Mouse (Mus musculus): ENCODE measurements around the gene Gm17387. TPM values are rescaled to one million over a fixed set of nuclear protein-coding genes. Genes with fewer than 3 reads are reported as not detected.

Gene Gm17387
- polyA plus RNA-seq, 1 experiment from 2014 or later, result not detected

- peak; percentile 9; the same call in 1 of the 2 replicates for ATAC-seq (replicated peaks; ENCODE audit: low FRiP score, low TSS enrichment, low read depth)
- H3K4me1 ChIP-seq (replicated peaks; ENCODE audit: control insufficient read depth, insufficient read depth, low read length), result peaks cover 15% of the 10 kb centered on the region; the same call in 1 of the 2 replicates
- peak overlapping the region; percentile 83; the same call in 1 of the 2 replicates for H3K9ac ChIP-seq (ENCODE audit: low read length)
- H3K9me3 ChIP-seq (ENCODE audit: control insufficient read depth, low read length), result no peaks in the 10 kb centered on the region
- H3K36me3 ChIP-seq (ENCODE audit: control insufficient read depth, insufficient read depth, low read length), result peaks cover 14% of the 10 kb centered on the region
- H3K4me3 ChIP-seq (ENCODE audit: low read depth, low read length), result peak overlapping the region; percentile 74
- H3K27ac ChIP-seq (ENCODE audit: low read depth), result no peak overlapping the region
- no peaks in the 10 kb centered on the region for H3K27me3 ChIP-seq (replicated peaks; ENCODE audit: control insufficient read depth, insufficient read depth, low read length)
- DNase-seq (ENCODE audit: low spot score), result no peak
- 81% methylated on average over 2 of the region's 2 CpGs for WGBS
- H3K4me2 ChIP-seq (ENCODE audit: low read length), result peak overlapping the region; percentile 97
Measured at GRCm38 (mm10) chr7:141059929-141060328, 31.0 kb downstream of the Gm17387 start.

- H3K36me3 ChIP-seq (ENCODE audit: control insufficient read depth, insufficient read depth, low read length), result peaks cover 15% of the 10 kb centered on the region
- H3K27ac ChIP-seq (ENCODE audit: low read depth), result peak within 1 kb of the TSS; percentile 27; the same call in 1 of the 2 replicates
- no peaks in the 10 kb centered on the region for H3K9me3 ChIP-seq (ENCODE audit: control insufficient read depth, low read length)
- WGBS, result under 1% methylated on average over 72 of the region's 72 CpGs
- ATAC-seq (replicated peaks; ENCODE audit: low FRiP score, low TSS enrichment, low read depth) (peak; percentile 94), DNase-seq (ENCODE audit: low spot score) (peak; percentile 90)
- peak within 1 kb of the TSS; percentile 83 for H3K9ac ChIP-seq (ENCODE audit: low read length)
- H3K4me1 ChIP-seq (replicated peaks; ENCODE audit: control insufficient read depth, insufficient read depth, low read length), result peaks cover 15% of the 10 kb centered on the region; the same call in 1 of the 2 replicates
- H3K27me3 ChIP-seq (replicated peaks; ENCODE audit: control insufficient read depth, insufficient read depth, low read length), result no peaks in the 10 kb centered on the region
- peak within 1 kb of the TSS; percentile 74 for H3K4me3 ChIP-seq (ENCODE audit: low read depth, low read length)
- H3K4me2 ChIP-seq (ENCODE audit: low read length), result peak within 1 kb of the TSS; percentile 97
Measured at GRCm38 (mm10) chr7:141060426-141061242, 31.7 kb downstream of the Gm17387 start, which contains the start of gene B4galnt4. B4galnt4 (plus strand) TSS chr7:141061104.

GRCm38 (mm10) chr7:141061269-141061692 lies 32.4 kb downstream of the Gm17387 start:
- H3K9ac ChIP-seq (ENCODE audit: low read length), result peak overlapping the region; percentile 83
- peak; percentile 59 for ATAC-seq (replicated peaks; ENCODE audit: low FRiP score, low TSS enrichment, low read depth)
- peaks cover 15% of the 10 kb centered on the region; the same call in 1 of the 2 replicates for H3K4me1 ChIP-seq (replicated peaks; ENCODE audit: control insufficient read depth, insufficient read depth, low read length)
- peak; percentile 66 for DNase-seq (ENCODE audit: low spot score)
- no peaks in the 10 kb centered on the region for H3K9me3 ChIP-seq (ENCODE audit: control insufficient read depth, low read length)
- peak overlapping the region; percentile 27; the same call in 1 of the 2 replicates for H3K27ac ChIP-seq (ENCODE audit: low read depth)
- H3K27me3 ChIP-seq (replicated peaks; ENCODE audit: control insufficient read depth, insufficient read depth, low read length), result no peaks in the 10 kb centered on the region
- H3K36me3 ChIP-seq (ENCODE audit: control insufficient read depth, insufficient read depth, low read length), result peaks cover 15% of the 10 kb centered on the region
- H3K4me3 ChIP-seq (ENCODE audit: low read depth, low read length), result peak overlapping the region; percentile 74
- under 1% methylated on average over 36 of the region's 37 CpGs for WGBS
- peak overlapping the region; percentile 97 for H3K4me2 ChIP-seq (ENCODE audit: low read length)

DNA sequence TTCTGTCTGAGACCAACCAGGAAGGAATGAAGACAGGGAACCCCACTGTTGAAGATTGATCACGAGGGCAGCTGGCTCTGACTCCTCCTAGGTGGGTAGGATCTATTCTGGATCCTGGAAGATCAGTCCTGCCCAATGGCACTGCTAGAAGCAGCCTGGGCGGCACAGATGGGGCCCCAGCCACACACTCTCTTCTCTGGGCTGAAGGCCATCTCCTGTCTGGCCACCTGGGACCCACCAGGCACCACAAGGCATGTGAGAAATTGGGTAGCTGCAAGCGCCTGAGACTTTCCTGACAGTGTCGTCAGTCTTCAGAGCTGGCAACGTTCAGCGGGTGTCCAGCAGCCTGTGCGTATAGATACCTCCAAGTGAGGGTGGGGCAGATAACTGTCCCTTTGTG lies 33.6 kb downstream of the Gm17387 start:
- Histone ChIP-seq H3K4me1 (replicated peaks; ENCODE audit: control insufficient read depth, insufficient read depth, low read length) (peaks cover 15% of the 10 kb centered on the region; the same call in 1 of the 2 replicates), H3K27ac (ENCODE audit: low read depth) (no peak overlapping the region), H3K4me3 (ENCODE audit: low read depth, low read length) (no peak overlapping the region), H3K4me2 (ENCODE audit: low read length) (no peak overlapping the region), H3K36me3 (ENCODE audit: control insufficient read depth, insufficient read depth, low read length) (peaks cover 17% of the 10 kb centered on the region), H3K27me3 (replicated peaks; ENCODE audit: control insufficient read depth, insufficient read depth, low read length) (no peaks in the 10 kb centered on the region), H3K9ac (ENCODE audit: low read length) (no peak overlapping the region), H3K9me3 (ENCODE audit: control insufficient read depth, low read length) (no peaks in the 10 kb centered on the region)
- ATAC-seq (replicated peaks; ENCODE audit: low FRiP score, low TSS enrichment, low read depth), result no peak
- no peak for DNase-seq (ENCODE audit: low spot score)
- 87% methylated on average over 7 of the region's 7 CpGs for WGBS

- H3K9me3 ChIP-seq (ENCODE audit: control insufficient read depth, low read length), result no peaks in the 10 kb centered on the region
- peaks cover 15% of the 10 kb centered on the region; the same call in 1 of the 2 replicates for H3K4me1 ChIP-seq (replicated peaks; ENCODE audit: control insufficient read depth, insufficient read depth, low read length)
- H3K27ac ChIP-seq (ENCODE audit: low read depth), result no peak overlapping the region
- no peak overlapping the region for H3K4me2 ChIP-seq (ENCODE audit: low read length)
- WGBS, result 89% methylated on average over 3 of the region's 3 CpGs
- DNase-seq (ENCODE audit: low spot score) (no peak), ATAC-seq (replicated peaks; ENCODE audit: low FRiP score, low TSS enrichment, low read depth) (no peak)
- H3K36me3 ChIP-seq (ENCODE audit: control insufficient read depth, insufficient read depth, low read length), result peaks cover 18% of the 10 kb centered on the region
- H3K9ac ChIP-seq (ENCODE audit: low read length), result no peak overlapping the region
- no peaks in the 10 kb centered on the region for H3K27me3 ChIP-seq (replicated peaks; ENCODE audit: control insufficient read depth, insufficient read depth, low read length)
- H3K4me3 ChIP-seq (ENCODE audit: low read depth, low read length), result no peak overlapping the region
Measured at GRCm38 (mm10) chr7:141063353-141063752, 34.4 kb downstream of the Gm17387 start.

- Histone ChIP-seq H3K4me3 (ENCODE audit: low read depth, low read length) (no peak overlapping the region), H3K4me1 (replicated peaks; ENCODE audit: control insufficient read depth, insufficient read depth, low read length) (peaks cover 15% of the 10 kb centered on the region; the same call in 1 of the 2 replicates), H3K9ac (ENCODE audit: low read length) (no peak overlapping the region), H3K36me3 (ENCODE audit: control insufficient read depth, insufficient read depth, low read length) (peaks cover 23% of the 10 kb centered on the region), H3K9me3 (ENCODE audit: control insufficient read depth, low read length) (no peaks in the 10 kb centered on the region), H3K27ac (ENCODE audit: low read depth) (no peak overlapping the region), H3K27me3 (replicated peaks; ENCODE audit: control insufficient read depth, insufficient read depth, low read length) (no peaks in the 10 kb centered on the region), H3K4me2 (ENCODE audit: low read length) (no peak overlapping the region)
- ATAC-seq (replicated peaks; ENCODE audit: low FRiP score, low TSS enrichment, low read depth) (peak; percentile 20; the same call in 1 of the 2 replicates), DNase-seq (ENCODE audit: low spot score) (no peak)
- WGBS, result 68% methylated on average over 7 of the region's 7 CpGs
Measured at GRCm38 (mm10) chr7:141064175-141064574, 35.2 kb downstream of the Gm17387 start.

DNA sequence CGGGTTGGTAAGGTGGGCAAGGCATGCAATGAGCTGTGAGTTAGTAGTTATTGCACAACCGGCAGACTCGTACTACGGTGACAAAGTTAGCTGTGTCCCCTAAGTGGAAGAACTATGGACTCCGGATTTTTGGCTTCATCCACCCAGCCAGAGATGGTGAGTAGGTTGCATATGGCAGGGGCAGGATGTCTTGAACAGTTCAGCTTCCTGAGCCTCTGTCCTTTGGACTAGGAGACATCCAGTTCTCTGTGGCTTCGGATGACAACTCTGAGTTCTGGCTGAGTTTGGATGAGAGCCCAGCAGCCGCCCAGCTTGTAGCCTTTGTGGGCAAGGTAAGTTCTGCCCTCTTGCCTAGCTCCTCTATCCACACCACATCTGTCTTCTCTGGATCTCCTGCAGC lies 35.6 kb downstream of the Gm17387 start:
- WGBS, result 90% methylated on average over 7 of the region's 7 CpGs
- H3K9ac ChIP-seq (ENCODE audit: low read length), result no peak overlapping the region
- H3K27ac ChIP-seq (ENCODE audit: low read depth), result no peak overlapping the region
- no peak overlapping the region for H3K4me2 ChIP-seq (ENCODE audit: low read length)
- H3K36me3 ChIP-seq (ENCODE audit: control insufficient read depth, insufficient read depth, low read length), result peaks cover 23% of the 10 kb centered on the region
- ATAC-seq (replicated peaks; ENCODE audit: low FRiP score, low TSS enrichment, low read depth) (no peak), DNase-seq (ENCODE audit: low spot score) (no peak)
- no peak overlapping the region for H3K4me3 ChIP-seq (ENCODE audit: low read depth, low read length)
- H3K9me3 ChIP-seq (ENCODE audit: control insufficient read depth, low read length), result no peaks in the 10 kb centered on the region
- H3K4me1 ChIP-seq (replicated peaks; ENCODE audit: control insufficient read depth, insufficient read depth, low read length), result peaks cover 15% of the 10 kb centered on the region; the same call in 1 of the 2 replicates
- no peaks in the 10 kb centered on the region for H3K27me3 ChIP-seq (replicated peaks; ENCODE audit: control insufficient read depth, insufficient read depth, low read length)

DNA sequence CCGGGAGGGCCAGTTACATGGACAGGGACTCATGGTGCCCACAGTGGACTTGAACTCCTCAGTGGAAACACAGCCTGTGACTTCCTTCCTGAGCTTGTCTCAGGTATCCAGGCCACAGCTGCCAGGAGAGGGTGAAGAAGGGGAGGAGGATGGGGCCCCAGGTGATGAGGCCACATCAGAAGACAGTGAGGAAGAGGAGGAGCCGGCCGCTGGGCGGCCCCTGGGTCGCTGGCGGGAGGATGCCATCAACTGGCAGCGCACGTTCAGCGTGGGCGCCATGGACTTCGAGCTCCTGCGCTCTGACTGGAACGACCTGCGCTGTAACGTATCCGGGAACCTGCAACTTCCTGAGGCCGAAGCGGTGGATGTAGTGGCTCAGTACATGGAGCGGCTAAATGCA lies 39.4 kb downstream of the Gm17387 start:
- no peak overlapping the region for H3K4me2 ChIP-seq (ENCODE audit: low read length)
- no peak overlapping the region for H3K9ac ChIP-seq (ENCODE audit: low read length)
- H3K27ac ChIP-seq (ENCODE audit: low read depth), result no peak overlapping the region
- DNase-seq (ENCODE audit: low spot score) (no peak), ATAC-seq (replicated peaks; ENCODE audit: low FRiP score, low TSS enrichment, low read depth) (no peak)
- H3K36me3 ChIP-seq (ENCODE audit: control insufficient read depth, insufficient read depth, low read length), result peaks cover 23% of the 10 kb centered on the region
- WGBS, result 76% methylated on average over 19 of the region's 19 CpGs
- no peak overlapping the region for H3K4me3 ChIP-seq (ENCODE audit: low read depth, low read length)
- H3K27me3 ChIP-seq (replicated peaks; ENCODE audit: control insufficient read depth, insufficient read depth, low read length), result peaks cover 15% of the 10 kb centered on the region
- 0 out of 2 replicates have a peak, but pooled peaks cover 8% of the 10 kb centered on the region for H3K4me1 ChIP-seq (replicated peaks; ENCODE audit: control insufficient read depth, insufficient read depth, low read length)
- H3K9me3 ChIP-seq (ENCODE audit: control insufficient read depth, low read length), result no peaks in the 10 kb centered on the region
